Mouse (Mus musculus): ENCODE data around the gene Stra8.

DNA sequence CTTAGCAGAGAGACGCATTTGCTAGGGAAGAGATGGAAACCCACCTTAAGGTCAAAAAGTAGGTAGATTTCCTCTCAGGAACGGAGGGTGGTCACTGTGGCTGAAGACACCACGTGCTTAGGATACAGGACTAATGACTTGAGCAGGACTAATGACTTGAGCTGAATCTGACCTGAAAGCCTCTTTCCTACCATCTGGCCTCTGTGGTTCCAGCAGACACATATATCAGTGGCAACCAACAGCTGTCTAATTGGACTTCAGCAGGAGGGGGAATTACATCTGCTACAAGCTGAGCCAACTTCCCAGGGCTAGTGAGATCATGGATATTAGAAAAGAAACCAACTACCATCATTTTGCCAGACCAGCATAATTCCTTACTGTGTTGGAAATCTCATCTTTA lies 59.3 kb downstream of the Stra8 start:
- TF ChIP-seq TCF12 (IDR thresholded peaks at IDR 0.05; ENCODE audit: insufficient read depth, poor library complexity, severe bottlenecking) (no peak), POLR2A (IDR thresholded peaks at IDR 0.05; ENCODE audit: insufficient read length, low read depth) (no peak), POLR2AphosphoS2 (IDR thresholded peaks at IDR 0.05; ENCODE audit: insufficient read length, low read depth) (no peak), MAX (IDR thresholded peaks at IDR 0.05; ENCODE audit: low read depth) (no peak), MYOD1 (IDR thresholded peaks at IDR 0.05; ENCODE audit: control insufficient read depth in 1 of 3, insufficient read length in 2 of 3, low read depth in 2 of 3) (peak in 1 of 3 experiments; percentile 28), USF1 (IDR thresholded peaks at IDR 0.05; ENCODE audit: low read depth) (no peak), E2F4 (IDR thresholded peaks at IDR 0.05; ENCODE audit: insufficient read depth) (no peak), REST (IDR thresholded peaks at IDR 0.05; ENCODE audit: insufficient read depth, insufficient read length) (no peak), TCF3 (IDR thresholded peaks at IDR 0.05; ENCODE audit: insufficient read length, low read depth) (no peak), MYOG (IDR thresholded peaks at IDR 0.05; ENCODE audit: control insufficient read depth in 1 of 3, insufficient read depth in 1 of 3, insufficient read length in 2 of 3, low read depth in 2 of 3) (no peak), SRF (IDR thresholded peaks at IDR 0.05; ENCODE audit: control insufficient read depth, insufficient read length, low read depth) (no peak)

Data from myocyte (in vitro differentiated cells).